Mouse (Mus musculus): Measurements from ENCODE around the gene Gdf15.
A peak's percentile ranks its signal among the peaks of the same experiment; 100 is the strongest.

Gene Gdf15

DNA sequence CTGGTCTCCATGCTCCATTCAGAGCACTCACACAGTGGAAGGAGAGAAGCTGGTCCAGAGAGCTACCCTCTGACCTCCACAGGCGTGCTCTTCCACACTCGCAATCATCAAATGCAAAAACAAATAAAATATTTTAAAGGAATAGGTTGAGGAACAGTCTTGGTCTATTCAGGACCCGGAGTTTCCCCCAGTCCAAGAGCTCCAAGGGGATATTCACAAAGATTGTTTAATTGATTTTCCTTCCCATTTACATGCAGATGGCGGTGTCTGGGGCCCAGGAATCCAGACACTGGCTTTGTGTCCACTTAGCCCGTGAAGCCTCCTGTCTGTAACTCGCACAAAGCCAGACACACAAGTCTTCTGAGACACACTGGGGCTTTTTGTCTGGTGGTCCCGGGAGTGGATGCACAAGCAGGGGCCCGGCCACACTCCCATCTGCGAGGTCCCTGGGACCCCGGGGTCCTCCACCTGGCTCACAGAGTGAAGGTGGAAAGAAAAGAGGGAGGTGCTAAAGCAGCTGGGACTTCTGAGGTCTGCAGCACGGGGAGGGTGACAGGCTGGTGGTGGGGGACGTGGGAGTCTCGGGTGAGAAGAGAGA lies 24.0 kb upstream of the Gdf15 start:
- DNase-seq, result peak; percentile 75

DNA sequence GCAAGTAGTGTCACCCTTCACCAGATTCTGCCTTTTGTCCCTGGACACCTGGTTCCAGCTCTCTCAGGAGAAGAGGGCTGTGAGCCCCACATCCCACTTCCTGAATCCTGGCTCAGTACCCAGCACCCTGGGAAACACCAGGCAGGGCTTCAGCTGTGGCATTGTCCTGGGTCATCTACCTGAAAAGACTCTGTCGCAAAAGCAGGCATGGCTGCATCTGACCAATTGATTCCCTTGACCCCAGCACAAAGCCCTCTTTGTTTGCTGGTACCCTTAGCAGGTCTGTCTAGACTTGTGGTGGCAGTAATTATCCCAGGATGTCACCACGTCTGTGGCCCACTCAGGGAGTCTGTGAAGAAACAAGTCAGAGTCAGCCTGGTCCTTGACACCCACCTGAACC lies 23.2 kb upstream of the Gdf15 start:
- peak; percentile 54 for DNase-seq

DNA sequence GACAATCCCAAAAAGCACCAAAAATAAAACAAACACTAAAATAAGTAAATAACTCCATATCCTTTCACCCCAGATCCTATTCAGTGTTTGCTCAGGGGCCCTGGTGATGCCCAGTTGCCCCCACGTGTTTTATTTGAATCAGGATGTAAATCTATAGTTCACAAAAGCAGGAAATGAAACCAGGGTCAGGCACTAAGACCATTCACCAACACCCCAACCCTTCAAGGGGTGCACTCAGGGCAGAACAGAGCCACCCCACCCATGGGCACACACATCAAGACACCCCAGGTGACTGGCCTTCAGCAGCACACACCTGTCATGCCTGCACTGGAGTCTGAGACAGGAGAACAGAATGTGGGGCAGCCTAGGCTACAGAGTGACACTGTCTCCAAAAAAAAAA lies 21.9 kb upstream of the Gdf15 start:
- DNase-seq, result no peak

DNA sequence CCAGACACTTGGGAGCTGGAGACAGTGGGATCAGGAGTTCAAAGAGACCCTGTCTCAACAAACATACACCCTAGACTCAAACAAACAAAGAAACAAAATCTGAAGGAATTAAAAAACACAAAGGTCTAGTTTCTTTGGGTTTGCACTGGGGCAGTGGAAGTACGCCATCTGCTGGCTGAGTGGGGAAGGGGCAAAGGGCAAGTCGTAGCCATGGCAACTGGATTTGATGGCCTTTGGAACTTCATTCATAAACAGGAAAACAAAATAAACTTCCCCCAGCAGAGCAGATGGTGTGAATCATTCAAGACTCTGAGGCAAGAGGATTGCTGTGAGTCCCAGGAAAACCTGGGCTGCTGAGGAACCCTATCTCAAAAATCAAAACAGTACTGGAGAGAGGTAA lies 21.0 kb upstream of the Gdf15 start:
- peak; percentile 46 for DNase-seq

DNA sequence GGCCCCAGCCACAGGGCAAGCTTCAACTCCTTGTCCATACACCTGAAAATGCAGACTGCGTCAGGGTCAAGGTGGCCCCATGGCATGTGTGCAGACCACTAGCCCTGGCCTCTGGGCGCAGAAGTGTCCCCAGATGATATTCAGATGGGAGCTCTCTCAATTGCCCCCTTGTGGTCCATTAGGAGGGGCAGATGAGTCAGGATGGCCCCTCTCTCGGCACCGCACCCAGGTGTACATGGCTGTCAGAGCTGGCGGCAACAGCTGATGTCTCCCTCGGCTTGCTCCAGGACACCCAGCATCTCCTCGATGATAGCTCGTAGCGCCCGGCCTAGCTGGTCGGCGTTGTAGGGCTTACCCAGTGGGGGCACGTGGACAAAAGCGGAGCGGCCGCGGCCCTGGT lies 18.1 kb upstream of the Gdf15 start:
- no peak for DNase-seq

DNA sequence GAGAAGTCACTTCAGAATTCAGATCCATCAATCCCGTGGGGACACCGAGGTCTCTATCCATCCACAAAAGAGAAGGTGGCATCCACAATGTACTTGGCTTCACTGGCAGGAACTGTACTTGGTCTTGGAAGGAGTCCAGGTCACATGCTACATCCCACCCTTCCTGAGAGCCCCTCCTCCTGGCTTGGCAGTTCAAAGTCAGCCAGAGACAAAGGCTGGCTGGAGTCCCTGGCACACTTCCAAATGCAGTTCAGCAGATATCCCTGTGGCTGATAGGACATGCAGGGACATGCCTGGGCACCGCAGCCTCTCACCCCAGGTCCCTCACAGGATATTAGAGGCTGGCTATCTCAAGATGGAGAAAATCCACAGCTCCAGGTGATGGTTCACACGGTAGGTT lies 17.1 kb upstream of the Gdf15 start:
- peak; percentile 52 for DNase-seq

DNA sequence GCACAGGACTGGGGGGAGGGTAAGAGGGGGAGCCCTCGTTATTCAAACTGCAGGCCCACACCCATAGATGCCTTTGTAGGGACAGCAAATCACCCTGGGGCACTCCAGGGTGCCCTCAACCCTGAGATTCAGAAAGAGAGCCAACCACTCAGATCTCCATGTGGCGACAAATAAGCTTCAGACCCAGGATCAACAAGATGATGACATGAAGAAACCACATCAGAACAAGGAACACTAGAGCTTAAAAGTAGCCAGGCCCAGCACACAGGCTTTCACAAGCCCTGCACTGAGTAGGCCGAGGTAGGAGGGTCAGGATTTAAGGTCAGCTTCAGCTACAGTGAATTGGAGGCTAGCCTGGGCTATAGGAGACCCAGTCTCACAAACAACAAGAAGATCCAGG lies 16.7 kb upstream of the Gdf15 start:
- DNase-seq, result no peak

DNA sequence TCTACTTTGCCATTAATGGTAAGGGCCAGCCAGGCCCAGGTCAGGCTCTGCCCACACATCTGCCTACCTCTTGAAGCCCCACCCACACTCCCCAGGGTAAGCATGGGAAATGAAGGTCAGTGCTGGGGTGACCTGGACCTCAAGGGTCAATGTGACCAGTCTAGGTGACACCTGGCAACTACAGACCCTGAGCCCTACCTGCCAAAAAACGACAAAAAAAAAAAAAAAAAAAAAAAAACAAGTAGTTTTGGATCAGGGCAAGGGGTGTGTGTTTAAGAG lies 15.8 kb upstream of the Gdf15 start:
- no peak for DNase-seq

DNA sequence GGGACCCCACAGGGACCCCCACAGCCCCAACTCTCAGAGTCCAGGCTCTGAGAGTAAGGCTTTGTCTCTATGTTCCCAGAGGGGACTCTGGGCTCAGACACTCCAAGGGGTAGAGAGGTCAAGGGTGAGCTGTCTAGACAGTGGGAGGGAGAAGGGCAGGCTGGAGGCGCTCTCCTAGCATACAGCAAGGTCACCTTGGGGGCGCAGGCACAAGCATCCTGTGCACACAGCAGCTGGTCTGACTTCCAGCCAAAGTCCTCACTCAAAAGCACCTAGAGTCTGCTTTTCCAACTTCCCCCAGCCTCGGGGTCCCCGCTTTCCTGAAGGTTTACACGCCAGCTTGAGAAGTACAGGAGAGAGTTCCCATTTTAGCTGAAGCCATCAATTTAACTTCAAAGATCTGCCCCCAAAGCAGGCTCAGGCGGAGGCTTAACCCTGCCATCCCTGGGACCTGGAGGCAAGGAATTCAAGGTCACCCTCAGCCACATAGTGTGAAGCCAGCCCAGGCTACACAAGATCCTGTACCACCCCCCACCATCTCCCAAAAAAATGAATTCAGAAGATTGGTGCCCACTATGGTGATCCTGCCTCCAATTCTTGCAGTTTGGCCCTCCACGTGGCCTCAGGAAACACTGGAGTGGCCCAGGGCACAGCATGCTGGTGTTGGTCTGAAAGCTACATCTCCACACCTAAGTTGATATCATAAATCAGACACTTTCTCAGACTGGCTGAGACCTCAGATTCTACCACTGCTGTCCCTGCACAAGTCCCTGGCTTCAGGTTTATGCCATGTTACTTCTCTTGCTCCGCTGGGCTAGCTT lies 15.3 kb upstream of the Gdf15 start:
- peak; percentile 76 for DNase-seq

DNA sequence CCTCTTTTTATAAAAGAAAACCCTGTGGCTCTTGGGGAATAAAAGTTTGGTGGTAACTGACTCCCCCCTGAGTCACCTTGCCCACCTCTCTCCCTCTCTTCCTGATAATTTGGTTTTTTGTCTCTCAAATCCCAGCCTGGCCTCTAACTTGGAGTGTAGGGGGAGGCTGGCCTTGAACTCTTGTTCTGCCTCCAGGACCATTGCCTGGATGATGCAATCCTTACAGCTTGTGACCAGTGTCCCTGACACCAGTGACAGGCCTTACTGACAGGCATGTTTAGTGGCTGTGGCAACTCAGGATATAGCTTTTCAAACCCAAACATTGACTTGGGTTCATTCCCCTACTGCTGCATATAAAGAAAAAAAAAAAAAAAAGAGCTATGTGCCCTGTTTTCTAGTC lies 14.5 kb upstream of the Gdf15 start:
- no peak for DNase-seq

DNA sequence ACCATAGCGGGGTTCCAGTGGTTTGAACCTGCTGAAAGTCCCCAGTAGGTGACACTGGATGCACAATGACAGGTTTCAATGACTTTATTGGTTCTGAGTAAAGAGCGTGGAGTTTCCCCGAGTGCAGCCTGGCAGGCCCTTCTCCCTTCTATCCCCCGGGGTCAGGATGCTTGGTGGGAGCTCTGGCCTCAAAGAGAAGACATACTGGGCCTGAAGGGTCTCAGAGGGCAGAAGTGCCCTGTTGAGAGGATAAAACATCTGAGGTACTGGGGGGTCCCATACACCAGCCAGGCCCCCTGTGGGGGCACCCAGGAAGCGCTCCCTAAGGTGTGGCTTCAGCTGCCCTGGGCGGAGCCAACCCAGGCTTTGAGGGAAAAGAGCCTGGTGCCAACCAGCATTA lies 14.1 kb upstream of the Gdf15 start:
- DNase-seq, result no peak

DNA sequence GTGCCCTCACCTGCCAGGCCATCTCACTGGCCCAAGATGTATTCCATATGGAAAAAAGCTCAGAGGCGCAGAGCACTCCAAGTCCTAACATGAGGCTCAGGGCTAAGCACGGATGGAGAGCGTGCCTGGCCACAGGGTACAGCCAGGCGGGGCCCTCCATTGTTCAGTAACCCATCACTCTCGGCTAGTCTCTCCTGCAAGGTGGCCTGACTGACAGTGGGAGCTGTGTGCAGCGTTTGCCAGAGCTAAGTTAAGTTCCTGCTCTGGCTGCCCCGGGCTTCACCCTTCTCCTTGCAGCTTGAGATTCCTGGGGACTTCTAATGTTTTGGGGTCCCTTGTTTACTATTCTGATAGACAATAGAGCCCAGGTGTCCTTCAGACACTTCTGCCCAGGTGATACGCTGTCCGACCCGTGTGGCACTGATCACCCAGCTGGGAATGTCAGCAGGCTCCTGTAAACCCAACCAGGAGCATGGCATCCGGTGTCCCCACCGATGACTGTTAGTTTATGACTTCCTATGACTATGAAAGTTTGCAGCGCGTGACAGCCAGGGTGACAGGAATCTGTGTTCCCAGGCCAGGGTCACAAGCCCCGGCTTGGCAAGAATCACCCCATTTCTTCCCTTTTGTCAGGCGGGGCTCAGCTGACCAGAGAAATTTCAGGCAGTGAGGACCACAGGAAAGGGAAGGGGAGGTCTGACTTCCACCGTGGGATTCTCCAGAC lies 13.4 kb upstream of the Gdf15 start:
- no peak for DNase-seq

DNA sequence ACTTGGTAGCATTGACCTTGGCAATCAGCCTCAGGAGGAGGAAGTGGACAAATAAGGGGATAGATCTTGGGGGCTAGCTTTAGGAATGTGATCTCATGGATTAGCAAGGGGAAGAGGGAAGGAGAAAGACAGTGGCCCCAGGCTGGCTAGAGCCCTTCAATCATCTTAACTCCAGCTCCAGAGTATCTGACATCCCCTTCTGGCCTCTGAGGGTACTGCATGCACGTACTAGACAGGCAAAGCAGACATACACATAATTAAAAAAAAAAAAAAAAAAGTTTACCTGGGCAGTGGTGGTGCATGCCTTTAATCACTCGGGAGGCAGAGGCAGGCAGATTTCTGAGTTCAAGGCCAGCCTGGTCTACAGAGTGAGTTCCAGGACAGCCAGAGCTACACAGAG lies 11.8 kb upstream of the Gdf15 start:
- DNase-seq, result no peak

DNA sequence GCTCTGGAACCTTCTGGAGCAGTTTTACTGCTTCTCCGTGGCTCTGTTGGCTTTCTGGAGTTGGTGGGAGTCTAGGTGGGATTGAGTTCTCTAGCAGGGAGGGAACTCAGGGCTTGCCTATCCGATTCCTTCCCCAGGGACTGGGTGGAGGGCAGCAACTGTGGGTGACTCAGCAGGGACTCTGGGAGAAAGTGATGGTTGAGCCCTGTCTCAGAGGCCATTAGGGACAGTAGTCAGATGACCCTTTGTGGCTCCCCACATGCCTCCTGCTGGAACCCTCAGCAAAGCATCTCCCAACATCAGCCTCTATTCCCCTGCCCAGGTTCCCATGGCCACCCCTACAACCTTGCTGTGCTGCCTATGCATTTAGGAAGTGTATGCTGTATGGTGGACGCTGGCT lies 10.8 kb upstream of the Gdf15 start:
- no peak for DNase-seq

DNA sequence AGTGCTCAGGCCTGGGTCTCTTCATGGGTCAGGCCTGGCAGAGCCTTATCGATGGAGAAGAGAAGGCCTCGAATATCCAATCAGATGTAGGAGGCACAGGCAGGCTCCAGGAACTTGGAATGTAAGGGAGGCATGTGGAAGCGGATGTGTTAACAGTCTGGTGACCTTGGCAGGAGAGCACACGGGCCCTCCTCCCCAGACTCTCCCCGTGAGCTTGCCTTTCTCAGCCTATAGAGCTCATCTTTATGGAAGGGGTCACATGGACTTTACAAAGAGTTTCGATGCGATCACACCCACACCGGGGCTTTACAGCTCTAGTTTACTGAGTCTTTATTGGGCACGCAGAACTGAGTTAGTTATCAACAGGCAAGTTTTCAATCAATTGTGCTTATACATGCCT lies 6.5 kb upstream of the Gdf15 start:
- no peak for DNase-seq

DNA sequence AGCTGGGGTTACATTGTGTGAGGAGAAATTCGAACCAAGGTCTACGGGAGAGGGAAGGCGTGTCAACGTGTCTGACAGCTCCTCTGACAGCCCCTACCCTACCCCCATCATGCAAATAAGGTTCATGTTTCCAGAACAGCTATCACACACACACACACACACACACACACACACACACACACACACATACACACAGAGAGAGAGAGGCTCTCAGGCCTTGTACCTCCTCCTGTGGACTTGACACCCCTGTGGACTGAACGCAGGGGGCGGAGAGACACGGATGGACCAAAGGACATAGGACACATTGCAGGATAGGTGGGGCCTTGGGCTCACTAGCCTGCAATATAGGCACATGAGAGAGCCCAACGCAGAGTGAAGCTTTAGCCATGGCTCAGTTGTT lies 4.6 kb upstream of the Gdf15 start:
- no peak for DNase-seq

DNA sequence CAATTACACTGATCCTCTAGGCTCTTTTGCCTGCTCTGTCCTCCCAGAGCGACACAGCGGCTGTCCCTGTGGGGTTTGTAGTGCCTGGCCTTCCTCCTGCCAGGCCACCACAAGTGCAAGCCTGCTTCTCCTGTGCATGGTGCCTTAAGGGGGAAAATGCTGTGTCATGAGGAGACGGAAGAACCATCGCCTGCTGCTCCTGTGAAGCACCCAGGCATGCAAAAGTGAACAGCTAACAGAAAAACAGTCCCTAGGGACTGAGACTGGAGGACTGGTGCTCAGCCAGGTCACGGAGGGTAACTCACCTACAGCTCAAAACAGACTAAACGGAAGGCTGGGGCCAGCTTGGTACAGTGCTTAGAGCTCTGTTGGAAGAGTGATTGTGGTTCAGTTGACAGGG lies 3.3 kb upstream of the Gdf15 start:
- DNase-seq, result no peak

DNA sequence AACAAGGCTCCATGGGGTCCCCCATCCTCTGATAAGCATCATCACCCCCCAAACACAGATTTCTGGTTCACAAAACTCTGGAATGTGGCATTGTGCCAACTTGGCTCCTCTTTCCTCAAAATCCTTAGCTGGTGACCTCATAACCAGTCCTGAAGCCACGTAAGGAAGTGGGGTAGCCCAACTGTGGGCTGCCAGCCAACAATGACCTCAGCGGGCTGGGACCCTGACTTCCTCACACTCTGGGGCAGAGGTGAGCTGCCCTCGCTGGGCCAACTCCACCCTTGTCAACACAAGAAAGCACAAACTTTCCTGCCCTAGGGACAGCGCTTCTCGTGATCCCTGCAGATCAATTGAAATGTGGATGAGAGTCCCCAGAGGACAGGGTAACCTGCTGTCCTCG lies 1.8 kb upstream of the Gdf15 start:
- no peak for DNase-seq

DNA sequence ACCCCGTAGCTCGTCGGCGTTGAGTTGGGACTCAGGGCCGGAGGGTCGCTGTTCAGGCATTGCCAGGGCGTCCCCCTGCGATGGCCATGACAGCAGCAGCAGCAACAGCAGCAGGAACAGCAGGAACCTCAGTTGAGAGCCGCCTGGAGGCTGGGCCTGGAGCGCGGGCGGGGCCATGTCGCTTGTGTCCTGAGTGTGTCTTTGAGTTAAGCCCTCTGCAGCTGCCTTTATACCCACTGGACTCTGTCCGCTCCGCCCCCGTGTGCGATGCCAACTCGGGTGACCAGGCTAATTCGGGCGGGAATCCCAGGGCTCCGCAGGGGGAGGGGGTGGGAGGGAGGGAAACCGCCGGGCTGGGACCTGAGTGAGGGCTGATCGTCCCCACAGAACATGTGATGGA lies 820 bp downstream of the Gdf15 start:
- DNase-seq, result no peak

DNA sequence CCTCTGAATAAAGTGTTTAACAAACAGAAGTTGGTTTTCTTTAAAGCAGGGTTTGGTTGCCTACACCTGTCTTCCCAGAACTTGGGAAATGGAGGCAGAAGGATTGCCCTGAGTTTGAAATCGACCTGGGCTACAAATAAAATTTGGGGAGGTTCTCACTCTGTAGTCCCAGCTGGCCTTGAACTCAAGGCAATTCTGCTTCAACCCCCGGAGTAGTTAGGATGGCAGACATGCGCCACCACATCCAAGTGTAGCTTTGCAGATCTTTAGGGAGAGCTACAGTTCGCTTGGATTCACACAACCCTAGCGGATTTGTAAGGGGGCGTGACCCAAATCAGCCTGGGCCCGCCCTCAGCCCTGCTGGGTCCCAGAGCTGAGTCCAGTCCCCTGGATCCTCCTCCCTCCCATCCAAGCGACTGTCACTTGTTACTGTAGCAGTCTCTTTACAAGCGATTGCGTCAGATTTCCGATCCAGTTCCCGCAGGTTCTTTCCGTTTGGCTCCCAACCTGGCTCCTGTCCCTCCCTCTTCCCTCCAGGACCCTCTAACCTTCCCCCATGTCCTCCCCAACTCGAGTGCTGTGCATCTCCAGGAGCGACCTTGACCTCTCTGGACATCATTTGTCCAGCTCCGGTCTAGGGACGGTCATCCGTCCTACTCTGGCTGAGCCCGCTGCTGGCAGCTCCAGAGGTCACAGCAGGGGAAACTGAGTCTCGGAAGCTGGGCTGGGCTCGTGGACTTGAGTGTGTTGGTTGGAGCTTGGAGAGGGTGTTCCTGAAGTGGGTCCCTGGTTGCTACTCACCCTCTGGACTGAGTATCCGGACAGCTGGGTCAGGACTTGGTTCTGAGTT lies 1.5 kb downstream of the Gdf15 start:
- peak; percentile 66 for DNase-seq

DNA sequence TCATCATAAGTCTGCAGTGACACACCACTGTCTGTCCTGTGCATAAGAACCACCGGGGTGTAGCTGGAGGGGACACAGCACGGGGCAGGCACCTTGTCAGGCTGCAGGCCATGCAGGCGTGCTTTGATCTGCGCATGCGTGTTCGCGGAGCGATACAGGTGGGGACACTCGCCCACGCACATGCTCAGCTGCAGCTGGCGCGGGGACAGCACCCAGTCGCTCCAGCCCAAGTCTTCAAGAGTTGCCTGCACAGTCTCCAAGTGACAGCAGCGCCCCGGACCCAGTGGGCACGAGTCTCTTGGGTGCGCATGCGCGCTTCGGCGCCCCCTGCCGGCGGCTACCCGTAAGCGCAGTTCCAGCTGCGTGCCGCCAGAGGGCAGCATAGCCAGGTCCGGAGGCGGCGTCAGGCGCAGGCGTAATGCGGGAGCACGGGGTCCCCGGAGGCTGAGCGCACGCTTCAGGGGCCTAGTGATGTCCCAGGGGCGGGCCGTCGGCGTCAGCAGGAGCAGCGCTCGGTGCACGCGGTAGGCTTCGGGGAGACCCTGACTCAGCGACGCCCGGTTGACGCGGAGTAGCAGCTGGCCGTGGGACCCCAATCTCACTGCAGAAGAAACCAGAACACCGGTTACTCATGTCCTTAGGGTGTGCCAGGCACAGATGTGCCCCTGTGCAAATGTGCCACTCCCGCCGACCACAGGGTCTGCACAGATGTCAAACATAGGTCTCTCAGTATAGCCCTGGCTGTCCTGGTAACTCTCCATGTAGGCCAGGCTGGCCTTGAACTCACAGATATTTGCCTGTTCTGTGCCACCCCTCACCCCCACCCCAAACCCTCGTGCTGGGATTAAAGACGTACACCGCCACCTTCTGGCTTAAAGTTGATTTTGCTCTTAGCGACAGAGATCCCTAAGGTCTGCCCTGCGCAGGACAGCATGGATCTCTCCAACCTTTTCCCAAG lies 2.4 kb downstream of the Gdf15 start:
- DNase-seq, result peak; percentile 93

DNA sequence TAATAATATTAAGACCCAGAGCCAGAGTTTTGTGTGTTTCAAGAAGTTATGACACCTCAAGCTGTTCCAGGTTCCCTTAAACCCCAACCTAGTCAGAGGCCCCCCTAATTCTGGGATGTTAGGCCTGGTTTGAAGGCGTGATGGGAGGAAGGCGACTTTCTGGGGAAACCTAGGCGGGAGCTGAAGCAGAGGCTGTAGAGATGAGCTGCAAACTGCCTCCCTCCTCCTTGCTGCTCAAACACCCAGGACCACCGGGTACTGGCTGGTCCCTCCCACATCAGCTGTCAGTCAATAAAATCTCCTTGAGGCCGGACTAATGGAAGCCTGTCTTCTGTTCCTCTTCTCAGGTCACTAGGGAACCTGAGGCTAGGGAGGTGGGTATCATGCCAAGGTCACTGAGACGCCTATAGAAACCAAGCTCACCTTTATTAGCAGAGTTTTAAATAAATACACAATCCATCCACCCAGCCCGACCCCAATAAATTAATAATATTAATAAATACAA lies 3.2 kb downstream of the Gdf15 start:
- no peak for DNase-seq
